Mouse (Mus musculus) liver, embryonic 16.5 days (tissue): ENCODE results near the gene Sapcd2. TPM values are rescaled to one million over a fixed set of nuclear protein-coding genes. Genes with fewer than 3 reads are reported as not detected.
A peak's percentile ranks its signal among the peaks of the same experiment; 100 is the strongest.

Experiments used
- ATAC-seq: fragments of 200-750 bp; cut with Nextera tagmentation; 2 replicates; pipeline ENCODE4 v1.8.0; 2017; ENCODE audit warnings: low read depth, mild to moderate bottlenecking, moderate number of reproducible peaks, moderate library complexity
- H3K27ac ChIP-seq: fragments of 300-500 bp; sonication (generic); 2 replicates; pipeline ENCODE4 v1.5.1; 2014; ENCODE audit warnings: mild to moderate bottlenecking, low read length
- H3K27me3 ChIP-seq: fragments of 300-500 bp; sonication (generic); 2 replicates; pipeline ENCODE4 v1.6.1; 2014; ENCODE audit warnings: low read depth, low read length, mixed read lengths; ENCODE audit not compliant: control insufficient read depth, insufficient read depth
- H3K36me3 ChIP-seq: fragments of 300-500 bp; sonication (generic); 2 replicates; pipeline ENCODE4 v1.6.1; 2014; ENCODE audit warnings: mild to moderate bottlenecking; ENCODE audit not compliant: control insufficient read depth, insufficient read depth
- H3K4me1 ChIP-seq: fragments of 300-500 bp; sonication (generic); 2 replicates; pipeline ENCODE4 v1.6.1; 2014; ENCODE audit warnings: low read depth, low read length, mixed read lengths; ENCODE audit not compliant: control insufficient read depth
- H3K4me2 ChIP-seq: fragments of 300-500 bp; sonication (generic); 2 replicates; pipeline ENCODE4 v1.6.1; 2014; ENCODE audit warnings: low read depth, low read length, mixed read lengths
- H3K4me3 ChIP-seq: fragments of 300-500 bp; sonication (generic); 2 replicates; pipeline ENCODE4 v1.5.1; 2014; ENCODE audit warnings: low read depth, mild to moderate bottlenecking, low read length
- H3K9ac ChIP-seq: fragments of 300-500 bp; sonication (generic); 2 replicates; pipeline ENCODE4 v1.6.1; 2014; ENCODE audit warnings: low read depth, low read length
- H3K9me3 ChIP-seq: fragments of 300-500 bp; sonication (generic); replicated peaks from 2 replicates; pipeline ENCODE4 v1.6.1; 2016; ENCODE audit warnings: low read length; ENCODE audit not compliant: control insufficient read depth
- WGBS: fragments of 180-500 bp; shearing (Covaris S2); extraction: QIAGEN DNeasy Blood & Tissue Kit; methylation state at CpG from one replicate; pipeline ENCODE4 v1.1.7; 2014; ENCODE audit not compliant: insufficient replicate concordance; 5-methylcytosine and 5-hydroxymethylcytosine counted together
- polyA plus RNA-seq: library from polyadenylated mRNA; unstranded; fragments of >200 nt; fragmentation: Nextera tagmentation; extraction: Ambion mirVana; gene quantifications from 2 replicates; pipeline ENCODE4 v1.2.1, GENCODE M21; 2015

The Sapcd2 gene
- polyA plus RNA-seq, 1 experiment from 2014 or later = 14.7 TPM

GRCm38 (mm10) chr2:25349499-25349898 is 22.6 kb upstream of the Sapcd2 start:
- H3K4me3 ChIP-seq = no peak overlapping the region
- H3K9ac ChIP-seq = no peak overlapping the region
- no peak overlapping the region for H3K4me2 ChIP-seq
- H3K4me1 ChIP-seq = no peaks in the 10 kb centered on the region
- no peaks in the 10 kb centered on the region for H3K9me3 ChIP-seq
- 84% methylated on average over 4 of the region's 4 CpGs for WGBS
- no peak for ATAC-seq
- no peaks in the 10 kb centered on the region for H3K27me3 ChIP-seq
- peaks cover 60% of the 10 kb centered on the region for H3K36me3 ChIP-seq
- no peak overlapping the region for H3K27ac ChIP-seq

GRCm38 (mm10) chr2:25350701-25351100 is 21.4 kb upstream of the Sapcd2 start:
- no peaks in the 10 kb centered on the region for H3K27me3 ChIP-seq
- peaks cover 48% of the 10 kb centered on the region for H3K36me3 ChIP-seq
- no peak overlapping the region for H3K4me3 ChIP-seq
- H3K4me1 ChIP-seq = peaks cover 6% of the 10 kb centered on the region
- no peak for ATAC-seq
- WGBS = 88% methylated on average over 3 of the region's 3 CpGs
- no peak overlapping the region for H3K27ac ChIP-seq
- H3K9me3 ChIP-seq = no peaks in the 10 kb centered on the region
- no peak overlapping the region for H3K9ac ChIP-seq
- H3K4me2 ChIP-seq = no peak overlapping the region

- peaks cover 22% of the 10 kb centered on the region for H3K36me3 ChIP-seq
- no peak for ATAC-seq
- H3K27me3 ChIP-seq = no peaks in the 10 kb centered on the region
- no peaks in the 10 kb centered on the region for H3K9me3 ChIP-seq
- H3K9ac ChIP-seq = no peak overlapping the region
- 68% methylated on average over 6 of the region's 6 CpGs for WGBS
- no peak overlapping the region for H3K4me3 ChIP-seq
- peaks cover 19% of the 10 kb centered on the region for H3K4me1 ChIP-seq
- no peak overlapping the region for H3K27ac ChIP-seq
- no peak overlapping the region for H3K4me2 ChIP-seq
Measured at GRCm38 (mm10) chr2:25354211-25354610, 17.9 kb upstream of the Sapcd2 start.

- Histone ChIP-seq H3K4me1 (peaks cover 19% of the 10 kb centered on the region), H3K27ac (no peak overlapping the region), H3K4me3 (peak overlapping the region; percentile 65), H3K9ac (peak overlapping the region; percentile 3; the same call in 1 of the 2 replicates), H3K36me3 (peaks cover 10% of the 10 kb centered on the region), H3K27me3 (no peaks in the 10 kb centered on the region), H3K4me2 (peak overlapping the region; percentile 82), H3K9me3 (no peaks in the 10 kb centered on the region)
- WGBS = 33% methylated on average over 18 of the region's 18 CpGs
- ATAC-seq = no peak
Measured at GRCm38 (mm10) chr2:25355419-25356066, 16.6 kb upstream of the Sapcd2 start.

- peak; percentile 74 for ATAC-seq
- no peak within 1 kb of the TSS for H3K27ac ChIP-seq
- H3K36me3 ChIP-seq = peaks cover 3% of the 10 kb centered on the region; the same call in 1 of the 2 replicates
- H3K27me3 ChIP-seq = no peaks in the 10 kb centered on the region
- no peaks in the 10 kb centered on the region for H3K9me3 ChIP-seq
- H3K9ac ChIP-seq = peak within 1 kb of the TSS; percentile 64
- H3K4me2 ChIP-seq = peak within 1 kb of the TSS; percentile 82
- 4% methylated on average over 13 of the region's 13 CpGs for WGBS
- peaks cover 19% of the 10 kb centered on the region for H3K4me1 ChIP-seq
- peak within 1 kb of the TSS; percentile 65 for H3K4me3 ChIP-seq
Measured at GRCm38 (mm10) chr2:25356208-25357079, 15.7 kb upstream of the Sapcd2 start, which contains the start of gene Dpp7. Dpp7 (minus strand) TSS chr2:25356359.

- Histone ChIP-seq H3K27ac (no peak overlapping the region), H3K4me3 (no peak overlapping the region), H3K9ac (no peak overlapping the region), H3K36me3 (no peaks in the 10 kb centered on the region), H3K4me2 (no peak overlapping the region), H3K9me3 (no peaks in the 10 kb centered on the region), H3K4me1 (peaks cover 19% of the 10 kb centered on the region), H3K27me3 (peaks cover 8% of the 10 kb centered on the region)
- WGBS = 58% methylated on average over 4 of the region's 4 CpGs
- ATAC-seq = no peak
Measured at GRCm38 (mm10) chr2:25359848-25360247, 12.3 kb upstream of the Sapcd2 start.

GRCm38 (mm10) chr2:25363478-25364178 is 8.5 kb upstream of the Sapcd2 start:
- Histone ChIP-seq H3K4me1 (peaks cover 6% of the 10 kb centered on the region), H3K4me2 (no peak overlapping the region), H3K27ac (no peak overlapping the region), H3K27me3 (peaks cover 14% of the 10 kb centered on the region), H3K9ac (no peak overlapping the region), H3K36me3 (no peaks in the 10 kb centered on the region), H3K9me3 (no peaks in the 10 kb centered on the region), H3K4me3 (no peak overlapping the region)
- WGBS = 58% methylated on average over 13 of the region's 13 CpGs
- 0 out of 2 replicates have a peak, but pooled peaks have one; percentile 28 for ATAC-seq

- 88% methylated on average over 4 of the region's 4 CpGs for whole genome bisulfite sequencing
- Histone ChIP-seq H3K36me3 (no peaks in the 10 kb centered on the region), H3K27me3 (peaks cover 14% of the 10 kb centered on the region), H3K4me2 (peak overlapping the region; percentile 91; the same call in 1 of the 2 replicates), H3K4me1 (peaks cover 6% of the 10 kb centered on the region), H3K9me3 (no peaks in the 10 kb centered on the region), H3K4me3 (peak overlapping the region; percentile 68), H3K27ac (no peak overlapping the region), H3K9ac (no peak overlapping the region; the same call in 1 of the 2 replicates)
- no peak for ATAC-seq
Measured at GRCm38 (mm10) chr2:25364313-25364712, 7.8 kb upstream of the Sapcd2 start.
